Mouse (Mus musculus) heart, postnatal 0 days (tissue): ENCODE data around the gene Rph3al.

Experiments used
- CTCF ChIP-seq: IDR thresholded peaks from 2 replicates; pipeline ENCODE4 v1.5.1; 2016; ENCODE audit warnings: antibody characterized with exemption, control low read depth, low read depth
- EP300 ChIP-seq: IDR thresholded peaks from 2 replicates; pipeline ENCODE4 v1.6.1; 2016; ENCODE audit warnings: antibody characterized with exemption, low read depth

DNA sequence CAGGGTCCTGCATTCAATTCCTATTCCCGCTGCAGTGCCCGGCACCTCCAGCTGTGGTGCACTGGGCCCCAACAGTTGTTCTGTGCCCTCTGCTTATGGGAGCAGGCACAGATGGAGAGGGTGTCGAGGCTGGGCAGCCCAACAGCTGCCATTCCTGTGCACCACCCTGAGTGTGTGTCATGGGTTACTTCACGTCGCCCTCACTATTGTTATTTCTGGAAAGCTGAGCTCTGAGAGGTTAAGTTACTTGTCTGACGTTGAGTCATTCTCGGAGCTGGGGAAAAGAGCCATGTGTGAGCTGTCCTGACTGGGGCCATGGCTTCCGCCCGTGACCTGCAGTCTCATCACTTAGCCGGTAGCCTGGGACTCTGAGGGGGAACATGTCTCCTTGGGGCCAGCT lies 125.1 kb downstream of the Rph3al start:
- TF ChIP-seq EP300 (no peak), CTCF (no peak)
